Mouse (Mus musculus) hindbrain, postnatal 0 days (tissue): ENCODE data around the gene Dnaic1. TPM values are rescaled to one million over a fixed set of nuclear protein-coding genes. Genes with fewer than 3 reads are reported as not detected.

Experiments
- ATAC-seq: fragments of 200-750 bp; cut with Nextera tagmentation; 2 replicates; pipeline ENCODE4 v1.8.0; 2017; ENCODE audit warnings: mild to moderate bottlenecking, moderate TSS enrichment, moderate library complexity
- DNase-seq: peaks from one replicate; pipeline ENCODE4 v3.0.0-alpha.2; 2015; ENCODE audit warnings: low spot score
- H3K27ac ChIP-seq: fragments of 300-500 bp; sonication (generic); 2 replicates; pipeline ENCODE4 v1.5.1; 2014; ENCODE audit warnings: mild to moderate bottlenecking
- H3K27me3 ChIP-seq: fragments of 300-500 bp; sonication (generic); 2 replicates; pipeline ENCODE4 v1.6.1; 2014; ENCODE audit warnings: low read length, mixed read lengths; ENCODE audit not compliant: insufficient read depth
- H3K36me3 ChIP-seq: fragments of 300-500 bp; sonication (generic); 2 replicates; pipeline ENCODE4 v1.6.1; 2014; ENCODE audit warnings: low read length, mixed read lengths; ENCODE audit not compliant: insufficient read depth
- H3K4me1 ChIP-seq: fragments of 300-500 bp; sonication (generic); 2 replicates; pipeline ENCODE4 v1.6.1; 2014; ENCODE audit warnings: antibody characterized with exemption, low read length, mixed read lengths; ENCODE audit not compliant: insufficient read depth
- H3K4me2 ChIP-seq: fragments of 300-500 bp; sonication (generic); 2 replicates; pipeline ENCODE4 v1.6.1; 2014; ENCODE audit warnings: low read depth, mild to moderate bottlenecking, low read length, moderate library complexity, mixed read lengths
- H3K4me3 ChIP-seq: fragments of 300-500 bp; sonication (generic); 2 replicates; pipeline ENCODE4 v1.5.1; 2014; ENCODE audit warnings: low read length
- H3K9ac ChIP-seq: fragments of 300-500 bp; sonication (generic); replicated peaks from 2 replicates; pipeline ENCODE4 v1.6.1; 2014; ENCODE audit warnings: mild to moderate bottlenecking, low read length, moderate library complexity, mixed read lengths
- H3K9me3 ChIP-seq: fragments of 300-500 bp; sonication (generic); 2 replicates; pipeline ENCODE4 v1.6.1; 2016; ENCODE audit warnings: low read length, mixed read lengths
- CTCF ChIP-seq: IDR thresholded peaks from 2 replicates; pipeline ENCODE4 v1.5.1; 2016; ENCODE audit warnings: antibody characterized with exemption, control low read depth, low read depth
- WGBS: fragments of 180-500 bp; shearing (Covaris S2); extraction: QIAGEN DNeasy Blood & Tissue Kit; methylation state at CpG from one replicate; pipeline ENCODE4 v1.1.7; 2014; 5-methylcytosine and 5-hydroxymethylcytosine counted together
- polyA plus RNA-seq: library from polyadenylated mRNA; unstranded; fragments of >200 nt; fragmentation: Nextera tagmentation; extraction: Ambion mirVana; gene quantifications from 2 replicates; pipeline ENCODE4 v1.2.1, GENCODE M21; 2015
- total RNA-seq: library from RNA; depleted of rRNA; stranded (reverse); fragments of >200 nt; gene quantifications from 2 replicates; pipeline ENCODE4 v1.2.3, GENCODE M21; 2014

The Dnaic1 gene
- total and polyA plus RNA-seq, 2 experiments from 2014 or later = 3.0 to 4.5 TPM

DNA sequence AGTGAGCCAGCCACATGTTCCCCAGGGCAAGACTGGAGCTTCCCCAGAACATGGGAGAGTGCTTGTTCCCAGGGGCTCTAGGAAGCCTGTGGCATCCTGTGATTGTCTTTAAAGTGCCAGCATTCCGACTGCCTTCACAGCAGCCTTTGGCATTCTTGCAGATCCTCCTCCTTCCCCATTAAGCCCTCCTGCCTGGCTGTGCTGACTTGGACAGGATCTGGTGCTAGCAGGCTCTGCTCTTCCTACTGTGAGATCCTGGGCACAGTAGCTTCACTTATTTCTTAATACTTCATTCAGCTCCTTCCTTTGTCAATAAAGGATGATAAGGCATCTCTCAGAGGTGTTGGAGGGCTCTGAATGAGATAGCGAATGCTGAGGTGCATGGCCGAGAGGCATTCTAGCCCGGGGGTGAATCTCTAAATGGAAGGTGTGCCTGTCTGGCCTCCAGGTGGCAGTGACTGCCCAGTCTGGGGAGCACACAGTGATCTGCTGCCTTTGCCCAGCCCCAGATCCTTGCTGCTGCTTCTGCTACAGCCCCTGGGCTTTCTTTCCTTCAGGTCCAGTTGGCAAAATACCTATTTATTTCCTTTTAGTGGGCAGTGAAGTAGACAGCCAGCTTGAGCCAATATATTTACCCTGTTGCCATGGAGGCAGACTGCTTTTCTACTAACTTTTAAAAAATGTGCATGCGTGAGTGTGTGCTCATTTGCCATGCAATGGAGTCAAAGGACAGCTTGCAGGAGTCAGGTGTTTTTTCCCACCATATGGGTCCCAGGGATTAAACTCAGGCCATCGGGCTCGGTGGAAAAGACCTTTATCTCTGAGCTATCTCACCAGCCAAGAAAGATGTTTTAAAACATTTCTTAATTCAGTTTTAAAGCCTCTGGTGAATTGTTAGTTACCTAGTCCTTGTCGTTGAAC lies 35.2 kb downstream of the Dnaic1 start:
- Histone ChIP-seq H3K9ac (0 out of 2 replicates have a peak overlapping the region, but pooled peaks have one; percentile 7), H3K4me2 (no peak overlapping the region), H3K27me3 (no peaks in the 10 kb centered on the region), H3K36me3 (no peaks in the 10 kb centered on the region), H3K9me3 (no peaks in the 10 kb centered on the region), H3K4me1 (peaks cover 11% of the 10 kb centered on the region), H3K27ac (peak overlapping the region; percentile 16; the same call in 1 of the 2 replicates), H3K4me3 (no peak overlapping the region)
- DNase-seq = peak; percentile 78
- ATAC-seq = peak; percentile 66
- WGBS = 17% methylated on average over 8 of the region's 8 CpGs
- peak; percentile 80 for TF ChIP-seq CTCF

DNA sequence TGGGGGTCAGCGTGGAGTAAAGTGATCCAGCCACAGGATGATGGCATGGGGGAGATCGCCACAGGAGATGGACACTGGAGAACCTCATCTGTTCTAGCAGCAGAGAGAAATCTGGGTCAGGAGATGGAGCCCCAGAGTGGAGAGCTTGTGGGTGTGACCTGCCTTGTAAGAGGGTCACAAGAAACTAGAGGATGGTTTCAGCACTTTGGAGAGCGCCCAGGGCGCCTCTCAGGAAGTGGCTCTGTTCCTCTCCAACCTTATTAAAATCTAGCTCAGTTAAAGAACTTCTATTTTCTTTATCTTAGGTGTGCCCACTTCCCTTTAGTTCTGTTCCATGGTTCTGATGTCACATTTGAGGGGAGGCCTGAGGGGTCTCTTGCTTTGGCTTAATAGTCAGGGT lies 37.2 kb downstream of the Dnaic1 start:
- Histone ChIP-seq H3K4me1 (peaks cover 8% of the 10 kb centered on the region), H3K9me3 (no peaks in the 10 kb centered on the region), H3K27me3 (no peaks in the 10 kb centered on the region), H3K27ac (no peak overlapping the region), H3K4me3 (no peak overlapping the region), H3K9ac (no peak overlapping the region), H3K4me2 (no peak overlapping the region), H3K36me3 (no peaks in the 10 kb centered on the region)
- peak; percentile 42 for DNase-seq
- no peak for ATAC-seq
- 71% methylated on average over 4 of the region's 4 CpGs for WGBS
- no peak for TF ChIP-seq CTCF

DNA sequence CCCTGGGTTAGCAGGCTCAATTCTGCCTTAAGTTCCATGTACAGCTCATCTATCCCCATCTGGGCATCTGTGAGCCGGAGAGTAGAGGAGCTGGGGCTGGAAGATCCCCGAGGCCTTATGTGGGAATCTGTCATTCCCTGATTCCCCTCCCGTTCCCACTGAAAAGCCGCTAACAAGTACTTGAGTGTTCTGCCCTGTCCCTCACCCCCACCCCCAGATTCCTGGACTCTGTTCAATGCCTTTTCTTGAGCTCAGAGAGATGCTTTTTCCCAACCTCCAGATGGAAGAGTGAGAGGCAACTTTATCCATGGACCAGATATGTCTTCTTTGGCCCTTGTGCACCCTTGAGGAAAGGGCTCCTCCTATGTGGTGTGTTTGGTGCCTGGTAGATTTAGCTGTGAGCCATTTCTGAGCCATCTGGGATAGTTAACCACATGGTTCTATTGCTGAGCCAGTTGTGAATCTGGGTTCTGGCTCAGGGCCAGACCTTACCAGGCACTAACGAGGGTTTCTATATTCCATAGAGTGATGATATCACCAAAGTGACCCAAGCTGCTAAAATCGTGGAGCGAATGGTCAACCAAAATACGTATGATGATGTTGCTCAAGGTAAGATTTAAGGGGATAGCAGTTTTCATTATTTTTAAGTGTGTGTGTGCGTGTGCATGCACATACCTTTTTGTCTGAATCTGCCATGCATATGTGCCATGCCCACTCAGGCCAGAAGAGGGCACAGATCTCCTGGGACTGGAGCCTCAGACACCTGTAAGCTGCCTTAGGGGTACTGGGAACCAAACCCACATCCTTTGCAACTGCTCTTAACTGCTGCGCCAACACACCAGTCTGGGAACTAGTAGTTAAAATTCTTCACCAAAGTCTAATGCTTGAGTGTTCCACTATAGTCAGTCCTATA lies 40.4 kb downstream of the Dnaic1 start:
- peak; percentile 53 for TF ChIP-seq CTCF
- no peak for ATAC-seq
- H3K27ac ChIP-seq = no peak overlapping the region
- WGBS = 61% methylated on average over 10 of the region's 10 CpGs
- H3K4me2 ChIP-seq = no peak overlapping the region
- no peak overlapping the region for H3K9ac ChIP-seq
- peaks cover 7% of the 10 kb centered on the region for H3K4me1 ChIP-seq
- no peaks in the 10 kb centered on the region for H3K9me3 ChIP-seq
- H3K27me3 ChIP-seq = no peaks in the 10 kb centered on the region
- no peak overlapping the region for H3K4me3 ChIP-seq
- H3K36me3 ChIP-seq = no peaks in the 10 kb centered on the region
- no peak for DNase-seq

DNA sequence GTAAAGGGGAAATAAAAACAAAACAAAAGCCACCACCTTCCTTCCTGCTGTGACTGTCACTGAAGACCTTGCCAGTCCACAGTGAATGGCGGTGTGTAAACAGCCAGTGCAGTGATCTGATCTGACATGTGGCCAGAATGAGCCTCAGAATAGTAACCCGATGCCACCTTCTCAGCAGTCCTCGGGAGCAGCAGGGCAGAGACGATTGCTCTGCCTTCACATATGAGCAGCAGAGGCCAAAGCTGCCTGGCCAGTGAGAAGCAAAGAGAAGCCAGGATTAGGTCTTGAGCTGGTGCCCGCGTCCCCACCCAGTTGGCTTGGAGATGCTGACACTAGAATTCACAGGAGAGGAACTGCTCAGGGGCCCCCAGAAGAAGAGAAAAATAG lies 41.0 kb downstream of the Dnaic1 start:
- TF ChIP-seq CTCF = no peak
- no peak overlapping the region for H3K9ac ChIP-seq
- no peak overlapping the region for H3K27ac ChIP-seq
- 24% methylated on average over 6 of the region's 6 CpGs for WGBS
- ATAC-seq (no peak), DNase-seq (no peak)
- H3K36me3 ChIP-seq = no peaks in the 10 kb centered on the region
- no peak overlapping the region for H3K4me3 ChIP-seq
- H3K4me1 ChIP-seq = peaks cover 7% of the 10 kb centered on the region
- H3K4me2 ChIP-seq = no peak overlapping the region
- no peaks in the 10 kb centered on the region for H3K27me3 ChIP-seq
- no peaks in the 10 kb centered on the region for H3K9me3 ChIP-seq

DNA sequence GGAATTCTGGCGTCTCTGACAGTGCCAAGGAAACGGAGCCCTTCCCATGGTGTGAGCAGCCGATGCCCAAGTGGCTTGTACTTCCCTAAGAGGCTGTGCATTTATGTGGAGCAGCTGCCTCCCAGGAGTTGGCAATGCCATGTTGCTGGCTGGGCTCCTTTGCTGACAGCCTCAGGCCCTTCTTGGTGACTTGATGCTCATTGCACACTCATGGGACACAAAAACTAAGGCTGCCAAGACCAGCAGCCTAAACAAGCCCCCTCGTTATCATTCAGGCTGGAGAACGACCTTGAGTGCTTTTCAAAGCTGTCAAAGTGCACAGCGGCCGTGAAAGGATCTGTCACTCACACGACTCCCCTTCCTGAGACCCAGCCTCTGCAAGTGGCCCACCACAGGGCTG lies 42.6 kb downstream of the Dnaic1 start:
- peak; percentile 77 for ATAC-seq
- WGBS = 17% methylated on average over 8 of the region's 8 CpGs

DNA sequence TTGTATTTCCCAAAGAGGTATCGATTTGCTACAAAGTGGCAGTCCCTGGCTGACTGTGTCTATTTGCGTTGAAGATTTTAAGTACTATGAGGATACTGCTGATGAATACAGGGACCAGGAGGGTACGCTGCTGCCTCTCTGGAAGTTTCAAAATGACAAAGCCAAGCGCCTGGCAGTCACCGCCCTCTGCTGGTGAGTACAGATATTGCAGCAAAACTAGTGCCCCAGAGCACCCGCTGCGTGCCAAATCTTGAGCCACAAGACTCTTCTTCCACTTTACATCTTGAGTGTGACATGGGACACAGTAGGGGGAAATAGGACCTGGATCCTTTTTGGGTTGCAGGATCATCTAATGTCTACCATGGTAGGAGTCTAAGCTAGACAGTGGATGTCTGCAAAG lies 44.6 kb downstream of the Dnaic1 start:
- Histone ChIP-seq H3K4me1 (peaks cover 18% of the 10 kb centered on the region), H3K27ac (no peak overlapping the region), H3K9ac (no peak overlapping the region), H3K27me3 (no peaks in the 10 kb centered on the region), H3K4me3 (no peak overlapping the region), H3K9me3 (no peaks in the 10 kb centered on the region), H3K36me3 (no peaks in the 10 kb centered on the region), H3K4me2 (no peak overlapping the region)
- 6% methylated on average over 7 of the region's 7 CpGs for WGBS
- peak; percentile 92 for DNase-seq
- ATAC-seq = no peak
- TF ChIP-seq CTCF = peak; percentile 98

More for the DNA sequence above, 42.6 kb downstream of the Dnaic1 start:
- Histone ChIP-seq H3K9me3 (no peaks in the 10 kb centered on the region), H3K27me3 (no peaks in the 10 kb centered on the region), H3K27ac (peak overlapping the region; percentile 67), H3K4me2 (no peak overlapping the region), H3K4me3 (no peak overlapping the region), H3K36me3 (no peaks in the 10 kb centered on the region), H3K4me1 (peaks cover 7% of the 10 kb centered on the region), H3K9ac (no peak overlapping the region)
- peak; percentile 91 for DNase-seq
- TF ChIP-seq CTCF = no peak
